Mouse (Mus musculus) lung, embryonic 16.5 days (tissue): ENCODE data around the gene Large1. TPM values are rescaled to one million over a fixed set of nuclear protein-coding genes. Genes with fewer than 3 reads are reported as not detected.
"Not testable (repeated sequence)": the region's sequence is repeated elsewhere in the genome, so short reads cannot be mapped to it uniquely, and the experiment has no call there.

Experiments
- ATAC-seq: fragments of 200-750 bp; cut with Nextera tagmentation; 2 replicates; pipeline ENCODE4 v1.8.0; 2017; ENCODE audit warnings: low read depth, mild to moderate bottlenecking, moderate library complexity
- H3K27ac ChIP-seq: fragments of 300-500 bp; sonication (generic); 2 replicates; pipeline ENCODE4 v1.5.1; 2014; ENCODE audit warnings: mild to moderate bottlenecking, control low read depth, low read length
- H3K27me3 ChIP-seq: fragments of 300-500 bp; sonication (generic); 2 replicates; pipeline ENCODE4 v1.6.1; 2014; ENCODE audit warnings: low read depth, low read length, mixed read lengths; ENCODE audit not compliant: control insufficient read depth, insufficient read depth
- H3K36me3 ChIP-seq: fragments of 300-500 bp; sonication (generic); 2 replicates; pipeline ENCODE4 v1.6.1; 2014; ENCODE audit warnings: low read length; ENCODE audit not compliant: control insufficient read depth, insufficient read depth
- H3K4me1 ChIP-seq: fragments of 300-500 bp; sonication (generic); replicated peaks from 2 replicates; pipeline ENCODE4 v1.6.1; 2014; ENCODE audit warnings: low read length, mixed read lengths; ENCODE audit not compliant: control insufficient read depth, insufficient read depth
- H3K4me2 ChIP-seq: fragments of 300-500 bp; sonication (generic); 2 replicates; pipeline ENCODE4 v1.6.1; 2014; ENCODE audit warnings: low read depth, low read length, control low read depth
- H3K4me3 ChIP-seq: fragments of 300-500 bp; sonication (generic); 2 replicates; pipeline ENCODE4 v1.5.1; 2014; ENCODE audit warnings: mild to moderate bottlenecking, low read length, control low read depth
- H3K9ac ChIP-seq: fragments of 300-500 bp; sonication (generic); 2 replicates; pipeline ENCODE4 v1.6.1; 2014; ENCODE audit warnings: low read length, control low read depth
- H3K9me3 ChIP-seq: fragments of 300-500 bp; sonication (generic); 2 replicates; pipeline ENCODE4 v1.6.1; 2016; ENCODE audit warnings: low read length; ENCODE audit not compliant: control insufficient read depth
- WGBS: fragments of 180-500 bp; shearing (Covaris S2); extraction: QIAGEN DNeasy Blood & Tissue Kit; methylation state at CpG from one replicate; pipeline ENCODE4 v1.1.7; 2014; 5-methylcytosine and 5-hydroxymethylcytosine counted together
- polyA plus RNA-seq: library from polyadenylated mRNA; unstranded; fragments of >200 nt; fragmentation: Nextera tagmentation; extraction: Ambion mirVana; gene quantifications from 2 replicates; pipeline ENCODE4 v1.2.1, GENCODE M21; 2015

Large1 gene
- polyA plus RNA-seq, result 5.1 and 5.5 TPM in 2 replicates

- Histone ChIP-seq H3K4me1 (peaks cover 17% of the 10 kb centered on the region), H3K27me3 (no peaks in the 10 kb centered on the region), H3K9me3 (no peaks in the 10 kb centered on the region), H3K4me2 (peak within 1 kb of the TSS; percentile 69), H3K27ac (peak within 1 kb of the TSS; percentile 87), H3K9ac (peak within 1 kb of the TSS; percentile 84), H3K36me3 (no peaks in the 10 kb centered on the region), H3K4me3 (peak within 1 kb of the TSS; percentile 86)
- WGBS, result under 1% methylated on average over 63 of the region's 84 CpGs
- peak; percentile 99 for ATAC-seq
Measured at GRCm38 (mm10) chr8:73353108-73353793, at the start of gene Large1. TSS of gene Large1 (minus strand) at chr8:73353540.

DNA sequence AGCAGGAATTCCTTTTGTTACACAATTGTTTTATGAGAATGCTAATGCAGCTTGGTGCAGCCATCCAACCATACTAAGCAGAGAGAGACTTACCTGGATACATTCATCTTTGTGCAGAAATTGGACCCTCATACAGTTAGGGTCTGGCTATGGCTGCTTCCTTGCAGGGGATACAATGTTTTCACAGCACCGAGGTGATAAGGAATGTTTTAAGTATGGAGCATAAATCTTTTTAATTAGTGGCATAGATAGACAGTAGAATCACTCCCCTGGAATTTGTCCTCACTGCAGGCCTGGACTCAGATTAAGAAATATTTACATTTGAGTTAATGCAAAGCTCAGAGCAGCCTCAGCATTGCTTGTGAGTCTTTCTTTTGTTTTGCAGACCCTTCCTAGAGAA lies 47.0 kb upstream of the Large1 start:
- WGBS, result 33% methylated on average over 1 of the region's 1 CpGs
- Histone ChIP-seq H3K4me2 (no peak overlapping the region), H3K27ac (no peak overlapping the region), H3K9ac (no peak overlapping the region), H3K9me3 (no peaks in the 10 kb centered on the region), H3K4me3 (no peak overlapping the region), H3K36me3 (no peaks in the 10 kb centered on the region), H3K4me1 (no peaks in the 10 kb centered on the region), H3K27me3 (no peaks in the 10 kb centered on the region)
- no peak for ATAC-seq

- H3K9ac ChIP-seq, H3K4me2 ChIP-seq, H3K9me3 ChIP-seq, H3K4me1 ChIP-seq, H3K4me3 ChIP-seq, H3K27me3 ChIP-seq, ATAC-seq, H3K36me3 ChIP-seq, H3K27ac ChIP-seq: not testable (repeated sequence)
- 80% methylated on average over 6 of the region's 6 CpGs for WGBS
Measured at GRCm38 (mm10) chr8:73373001-73373400, 19.7 kb upstream of the Large1 start.

DNA sequence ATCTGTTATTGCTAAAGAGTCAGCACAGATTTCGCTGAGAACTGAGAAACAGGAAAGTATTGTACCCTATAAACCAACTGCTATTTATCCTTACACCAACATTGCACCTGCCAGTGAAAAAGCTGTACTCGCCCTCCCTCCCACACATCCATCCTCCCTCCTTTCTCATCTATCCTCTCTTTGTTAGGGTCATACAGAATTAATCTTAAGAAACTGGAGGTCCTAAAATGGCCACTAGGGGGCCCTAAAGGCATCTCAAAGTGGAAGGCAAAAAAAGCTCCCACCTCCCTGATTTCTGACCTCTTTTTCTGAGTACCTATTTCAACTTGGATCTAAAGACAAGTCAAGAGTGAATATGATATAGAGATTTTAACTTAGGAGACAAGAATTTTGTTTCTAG lies 2.6 kb upstream of the Large1 start:
- H3K4me1 ChIP-seq, result peaks cover 15% of the 10 kb centered on the region
- ATAC-seq, result no peak
- 29% methylated on average over 2 of the region's 2 CpGs for WGBS

GRCm38 (mm10) chr8:73354201-73354881 lies 1.0 kb upstream of the Large1 start:
- H3K4me1 ChIP-seq, result peaks cover 17% of the 10 kb centered on the region
- peak overlapping the region; percentile 86 for H3K4me3 ChIP-seq
- no peaks in the 10 kb centered on the region for H3K9me3 ChIP-seq

More for the DNA sequence above, 2.6 kb upstream of the Large1 start:
- Histone ChIP-seq H3K27me3 (no peaks in the 10 kb centered on the region), H3K27ac (no peak overlapping the region), H3K36me3 (no peaks in the 10 kb centered on the region), H3K4me3 (no peak overlapping the region), H3K9ac (no peak overlapping the region), H3K9me3 (no peaks in the 10 kb centered on the region), H3K4me2 (no peak overlapping the region)

GRCm38 (mm10) chr8:73353794-73354179 lies 447 bp upstream of the Large1 start:
- peak overlapping the region; percentile 69 for H3K4me2 ChIP-seq
- WGBS, result 0% methylated on average over 16 of the region's 16 CpGs
- no peaks in the 10 kb centered on the region for H3K27me3 ChIP-seq
- peak overlapping the region; percentile 68 for H3K27ac ChIP-seq
- no peaks in the 10 kb centered on the region for H3K9me3 ChIP-seq
- peak overlapping the region; percentile 65 for H3K9ac ChIP-seq
- peak overlapping the region; percentile 86 for H3K4me3 ChIP-seq
- peaks cover 17% of the 10 kb centered on the region for H3K4me1 ChIP-seq
- no peaks in the 10 kb centered on the region for H3K36me3 ChIP-seq
- peak; percentile 44 for ATAC-seq

More at GRCm38 (mm10) chr8:73354201-73354881, 1.0 kb upstream of the Large1 start:
- Histone ChIP-seq H3K9ac (peak overlapping the region; percentile 65), H3K27ac (peak overlapping the region; percentile 68), H3K27me3 (no peaks in the 10 kb centered on the region), H3K36me3 (no peaks in the 10 kb centered on the region), H3K4me2 (peak overlapping the region; percentile 69)
- ATAC-seq, result peak; percentile 9; the same call in 1 of the 2 replicates
- under 1% methylated on average over 25 of the region's 25 CpGs for WGBS

DNA sequence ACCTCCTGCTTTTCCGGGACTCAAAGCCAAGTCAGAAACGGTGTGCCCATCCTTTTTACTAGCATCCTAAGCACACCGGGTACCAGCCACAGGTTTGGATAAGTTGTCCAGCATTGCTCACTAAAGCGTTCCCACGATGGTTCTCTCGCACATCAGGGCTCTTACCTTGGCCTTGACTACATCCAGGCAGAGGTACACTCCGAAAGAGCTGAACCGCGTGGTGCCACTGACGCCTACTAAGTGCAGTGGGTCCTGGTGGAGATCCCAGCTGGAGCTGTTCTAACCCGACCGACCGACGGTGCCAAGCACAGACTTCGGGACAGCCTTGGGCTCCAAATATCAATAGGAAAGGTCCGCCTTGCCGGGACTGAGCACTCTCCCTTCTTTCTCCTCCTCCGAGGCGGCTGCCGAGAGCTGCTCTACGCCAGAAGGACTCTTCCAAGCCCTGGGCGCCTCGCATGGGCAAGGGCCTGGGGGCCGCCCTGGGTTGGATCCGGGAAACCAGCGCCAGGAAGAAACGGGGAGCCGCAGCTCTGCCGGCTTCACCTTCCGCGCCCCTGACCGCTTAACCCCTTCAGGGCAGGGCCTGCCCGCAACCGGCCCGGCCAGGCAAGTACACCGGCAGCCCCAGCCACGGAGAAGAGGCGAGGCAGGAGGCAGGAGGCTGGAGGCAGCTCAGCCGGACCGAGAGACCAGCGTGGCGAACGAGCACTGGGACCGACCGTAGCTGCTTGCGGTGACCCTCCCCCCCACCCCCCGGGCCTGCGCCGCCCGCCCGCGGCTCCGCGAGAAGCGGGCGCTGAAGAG lies 836 bp downstream of the Large1 start:
- H3K9ac ChIP-seq, result peak overlapping the region; percentile 84
- WGBS, result 1% methylated on average over 40 of the region's 56 CpGs

DNA sequence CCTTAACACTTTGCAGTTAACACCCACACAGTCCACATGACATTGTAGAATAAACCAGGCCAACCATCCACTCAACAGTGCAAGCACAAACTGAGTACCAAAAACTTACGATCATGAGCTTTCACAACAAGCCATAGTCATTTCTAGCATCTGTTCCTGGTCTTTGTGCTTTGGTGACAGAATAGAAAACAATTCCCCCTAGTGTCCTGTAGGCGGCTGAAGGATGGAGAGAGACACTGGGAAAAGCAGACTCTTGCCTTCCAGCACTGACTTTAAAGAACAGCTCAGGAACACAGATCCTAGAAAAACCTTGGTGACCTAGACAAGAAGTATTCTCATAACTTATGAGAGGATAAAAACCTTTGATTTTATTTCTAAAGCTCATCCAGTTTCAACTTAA lies 3.0 kb downstream of the Large1 start:
- no peak overlapping the region for H3K9ac ChIP-seq
- no peak overlapping the region for H3K4me3 ChIP-seq
- no peak overlapping the region for H3K27ac ChIP-seq
- WGBS, result 12% methylated on average over 2 of the region's 2 CpGs
- no peaks in the 10 kb centered on the region for H3K36me3 ChIP-seq
- H3K4me1 ChIP-seq, result peaks cover 17% of the 10 kb centered on the region
- H3K4me2 ChIP-seq, result no peak overlapping the region
- no peak for ATAC-seq
- no peaks in the 10 kb centered on the region for H3K9me3 ChIP-seq
- no peaks in the 10 kb centered on the region for H3K27me3 ChIP-seq

More for the DNA sequence above, 836 bp downstream of the Large1 start:
- peak overlapping the region; percentile 69 for H3K4me2 ChIP-seq
- peak overlapping the region; percentile 87 for H3K27ac ChIP-seq
- no peaks in the 10 kb centered on the region for H3K27me3 ChIP-seq
- peaks cover 17% of the 10 kb centered on the region for H3K4me1 ChIP-seq
- H3K36me3 ChIP-seq, result no peaks in the 10 kb centered on the region
- H3K9me3 ChIP-seq, result no peaks in the 10 kb centered on the region
- H3K4me3 ChIP-seq, result peak overlapping the region; percentile 86
- peak; percentile 34 for ATAC-seq
